Mouse (Mus musculus): Measurements from ENCODE around the gene Pskh1. TPM values are rescaled to one million over a fixed set of nuclear protein-coding genes. Genes with fewer than 3 reads are reported as not detected.

The Pskh1 gene
- polyA plus RNA-seq, 1 experiment from 2014 or later, result 6.4 TPM

GRCm38 (mm10) chr8:105889756-105890465 lies 10.3 kb upstream of the Pskh1 start:
- no peaks in the 10 kb centered on the region for H3K27me3 ChIP-seq (ENCODE audit: control insufficient read depth, insufficient read depth, low read length)
- H3K36me3 ChIP-seq (ENCODE audit: control insufficient read depth, insufficient read depth, low read length), result peaks cover 67% of the 10 kb centered on the region
- H3K4me1 ChIP-seq (ENCODE audit: control insufficient read depth, insufficient read depth, low read length), result no peaks in the 10 kb centered on the region
- no peak for ATAC-seq (ENCODE audit: low read depth)
- H3K27ac ChIP-seq (ENCODE audit: low read depth, low read length), result no peak overlapping the region
- no peak overlapping the region for H3K4me2 ChIP-seq (ENCODE audit: low read depth, low read length)
- H3K4me3 ChIP-seq (ENCODE audit: low read depth, low read length), result no peak overlapping the region
- no peak overlapping the region for H3K9ac ChIP-seq (replicated peaks; ENCODE audit: low read depth, low read length)
- 95% methylated on average over 12 of the region's 12 CpGs for WGBS
- no peaks in the 10 kb centered on the region for H3K9me3 ChIP-seq (ENCODE audit: control insufficient read depth, low read length)

- WGBS, result 73% methylated on average over 6 of the region's 6 CpGs
- Histone ChIP-seq H3K36me3 (ENCODE audit: control insufficient read depth, insufficient read depth, low read length) (peaks cover 58% of the 10 kb centered on the region), H3K27ac (ENCODE audit: low read depth, low read length) (no peak overlapping the region), H3K4me1 (ENCODE audit: control insufficient read depth, insufficient read depth, low read length) (no peaks in the 10 kb centered on the region), H3K4me2 (ENCODE audit: low read depth, low read length) (no peak overlapping the region), H3K27me3 (ENCODE audit: control insufficient read depth, insufficient read depth, low read length) (no peaks in the 10 kb centered on the region), H3K9ac (replicated peaks; ENCODE audit: low read depth, low read length) (no peak overlapping the region), H3K4me3 (ENCODE audit: low read depth, low read length) (no peak overlapping the region), H3K9me3 (ENCODE audit: control insufficient read depth, low read length) (no peaks in the 10 kb centered on the region)
- no peak for ATAC-seq (ENCODE audit: low read depth)
Observed at GRCm38 (mm10) chr8:105890870-105891269, 9.4 kb upstream of the Pskh1 start.

GRCm38 (mm10) chr8:105892432-105892831 lies 7.8 kb upstream of the Pskh1 start:
- Histone ChIP-seq H3K4me1 (ENCODE audit: control insufficient read depth, insufficient read depth, low read length) (no peaks in the 10 kb centered on the region), H3K27ac (ENCODE audit: low read depth, low read length) (no peak overlapping the region), H3K4me3 (ENCODE audit: low read depth, low read length) (no peak overlapping the region), H3K9me3 (ENCODE audit: control insufficient read depth, low read length) (no peaks in the 10 kb centered on the region), H3K4me2 (ENCODE audit: low read depth, low read length) (no peak overlapping the region), H3K36me3 (ENCODE audit: control insufficient read depth, insufficient read depth, low read length) (peaks cover 42% of the 10 kb centered on the region), H3K27me3 (ENCODE audit: control insufficient read depth, insufficient read depth, low read length) (no peaks in the 10 kb centered on the region), H3K9ac (replicated peaks; ENCODE audit: low read depth, low read length) (no peak overlapping the region)
- no peak for ATAC-seq (ENCODE audit: low read depth)
- 83% methylated on average over 6 of the region's 6 CpGs for WGBS

- no peak within 1 kb of the TSS for H3K9ac ChIP-seq (replicated peaks; ENCODE audit: low read depth, low read length)
- peak within 1 kb of the TSS; percentile 44; the same call in 1 of the 2 replicates for H3K27ac ChIP-seq (ENCODE audit: low read depth, low read length)
Observed at GRCm38 (mm10) chr8:105893339-105893738, 6.9 kb upstream of the Pskh1 start, which contains the start of gene Nrn1l. Nrn1l (plus strand) TSS chr8:105893567.

GRCm38 (mm10) chr8:105897801-105898480 lies 2.3 kb upstream of the Pskh1 start:
- Histone ChIP-seq H3K4me2 (ENCODE audit: low read depth, low read length) (no peak overlapping the region), H3K4me1 (ENCODE audit: control insufficient read depth, insufficient read depth, low read length) (peaks cover 6% of the 10 kb centered on the region), H3K36me3 (ENCODE audit: control insufficient read depth, insufficient read depth, low read length) (no peaks in the 10 kb centered on the region), H3K9me3 (ENCODE audit: control insufficient read depth, low read length) (no peaks in the 10 kb centered on the region), H3K4me3 (ENCODE audit: low read depth, low read length) (no peak overlapping the region), H3K27ac (ENCODE audit: low read depth, low read length) (no peak overlapping the region), H3K9ac (replicated peaks; ENCODE audit: low read depth, low read length) (no peak overlapping the region), H3K27me3 (ENCODE audit: control insufficient read depth, insufficient read depth, low read length) (no peaks in the 10 kb centered on the region)
- 81% methylated on average over 9 of the region's 9 CpGs for WGBS
- ATAC-seq (ENCODE audit: low read depth), result no peak

More at GRCm38 (mm10) chr8:105893339-105893738, 6.9 kb upstream of the Pskh1 start, which contains the start of gene Nrn1l:
- no peak within 1 kb of the TSS; the same call in 1 of the 2 replicates for H3K4me2 ChIP-seq (ENCODE audit: low read depth, low read length)
- H3K4me3 ChIP-seq (ENCODE audit: low read depth, low read length), result no peak within 1 kb of the TSS
- H3K4me1 ChIP-seq (ENCODE audit: control insufficient read depth, insufficient read depth, low read length), result no peaks in the 10 kb centered on the region
- ATAC-seq (ENCODE audit: low read depth), result peak; percentile 92
- H3K36me3 ChIP-seq (ENCODE audit: control insufficient read depth, insufficient read depth, low read length), result peaks cover 33% of the 10 kb centered on the region
- 3% methylated on average over 11 of the region's 11 CpGs for WGBS
- no peaks in the 10 kb centered on the region for H3K27me3 ChIP-seq (ENCODE audit: control insufficient read depth, insufficient read depth, low read length)
- H3K9me3 ChIP-seq (ENCODE audit: control insufficient read depth, low read length), result no peaks in the 10 kb centered on the region

- ATAC-seq (ENCODE audit: low read depth), result peak; percentile 4; the same call in 1 of the 2 replicates
- Histone ChIP-seq H3K4me3 (ENCODE audit: low read depth, low read length) (peak overlapping the region; percentile 88), H3K4me1 (ENCODE audit: control insufficient read depth, insufficient read depth, low read length) (peaks cover 6% of the 10 kb centered on the region), H3K27ac (ENCODE audit: low read depth, low read length) (peak overlapping the region; percentile 90; the same call in 1 of the 2 replicates), H3K9ac (replicated peaks; ENCODE audit: low read depth, low read length) (peak overlapping the region; percentile 98), H3K27me3 (ENCODE audit: control insufficient read depth, insufficient read depth, low read length) (no peaks in the 10 kb centered on the region), H3K4me2 (ENCODE audit: low read depth, low read length) (peak overlapping the region; percentile 90), H3K36me3 (ENCODE audit: control insufficient read depth, insufficient read depth, low read length) (no peaks in the 10 kb centered on the region), H3K9me3 (ENCODE audit: control insufficient read depth, low read length) (no peaks in the 10 kb centered on the region)
- WGBS, result 39% methylated on average over 16 of the region's 16 CpGs
Observed at GRCm38 (mm10) chr8:105900941-105901616, 838 bp downstream of the Pskh1 start.

- H3K9me3 ChIP-seq (ENCODE audit: control insufficient read depth, low read length), result no peaks in the 10 kb centered on the region
- whole genome bisulfite sequencing, result 91% methylated on average over 3 of the region's 3 CpGs
- no peak for ATAC-seq (ENCODE audit: low read depth)
- no peak overlapping the region for H3K27ac ChIP-seq (ENCODE audit: low read depth, low read length)
- H3K36me3 ChIP-seq (ENCODE audit: control insufficient read depth, insufficient read depth, low read length), result 0 out of 2 replicates have a peak, but pooled peaks cover 7% of the 10 kb centered on the region
- no peak overlapping the region for H3K4me3 ChIP-seq (ENCODE audit: low read depth, low read length)
- no peak overlapping the region for H3K9ac ChIP-seq (replicated peaks; ENCODE audit: low read depth, low read length)
- H3K4me1 ChIP-seq (ENCODE audit: control insufficient read depth, insufficient read depth, low read length), result no peaks in the 10 kb centered on the region
- H3K27me3 ChIP-seq (ENCODE audit: control insufficient read depth, insufficient read depth, low read length), result no peaks in the 10 kb centered on the region
- H3K4me2 ChIP-seq (ENCODE audit: low read depth, low read length), result no peak overlapping the region
Observed at GRCm38 (mm10) chr8:105919390-105919789, 19.1 kb downstream of the Pskh1 start.

- H3K9ac ChIP-seq (replicated peaks; ENCODE audit: low read depth, low read length), result no peak overlapping the region
- H3K4me1 ChIP-seq (ENCODE audit: control insufficient read depth, insufficient read depth, low read length), result no peaks in the 10 kb centered on the region
- no peak overlapping the region for H3K4me3 ChIP-seq (ENCODE audit: low read depth, low read length)
- no peak for ATAC-seq (ENCODE audit: low read depth)
- no peaks in the 10 kb centered on the region for H3K9me3 ChIP-seq (ENCODE audit: control insufficient read depth, low read length)
- H3K4me2 ChIP-seq (ENCODE audit: low read depth, low read length), result no peak overlapping the region
- H3K36me3 ChIP-seq (ENCODE audit: control insufficient read depth, insufficient read depth, low read length), result no peaks in the 10 kb centered on the region
- 77% methylated on average over 3 of the region's 3 CpGs for WGBS
- no peak overlapping the region for H3K27ac ChIP-seq (ENCODE audit: low read depth, low read length)
- no peaks in the 10 kb centered on the region for H3K27me3 ChIP-seq (ENCODE audit: control insufficient read depth, insufficient read depth, low read length)
Observed at GRCm38 (mm10) chr8:105925123-105925522, 24.9 kb downstream of the Pskh1 start.

All from neural tube, embryonic 14.5 days (tissue).